Mouse (Mus musculus): Measurements from ENCODE around the gene Kmt2e. TPM values are rescaled to one million over a fixed set of nuclear protein-coding genes. Genes with fewer than 3 reads are reported as not detected.

The Kmt2e gene
- polyA plus RNA-seq, 1 experiment, result 12.2 TPM

- no peak for TF ChIP-seq CTCF (IDR thresholded peaks at IDR 0.05; ENCODE audit: extremely low read depth, insufficient read length, insufficient replicate concordance, low read depth, low read length)
- no peak for TF ChIP-seq POLR2A (IDR thresholded peaks at IDR 0.05; ENCODE audit: low read depth, low read length)
- no peaks in the 10 kb centered on the region for H3K27me3 ChIP-seq (ENCODE audit: control insufficient read depth, insufficient read depth, low read length)
- 53% methylated on average over 9 of the region's 9 CpGs for WGBS
- peak overlapping the region; percentile 78 for H3K27ac ChIP-seq (ENCODE audit: insufficient read depth, low read depth, low read length)
- no peak overlapping the region for H3K4me3 ChIP-seq (ENCODE audit: low read depth, low read length)
- peaks cover 6% of the 10 kb centered on the region for H3K36me3 ChIP-seq (ENCODE audit: control insufficient read depth, insufficient read depth, low read length)
- H3K4me1 ChIP-seq (ENCODE audit: control insufficient read depth, insufficient read depth, insufficient read length, low read length), result peaks cover 13% of the 10 kb centered on the region
These were observed 24.1 kb upstream of the Kmt2e start for GRCm38 (mm10) chr5:23410040-23410717.

GRCm38 (mm10) chr5:23410718-23411101 lies 23.5 kb upstream of the Kmt2e start:
- H3K4me1 ChIP-seq (ENCODE audit: control insufficient read depth, insufficient read depth, insufficient read length, low read length), result peaks cover 15% of the 10 kb centered on the region
- 69% methylated on average over 2 of the region's 2 CpGs for WGBS
- H3K36me3 ChIP-seq (ENCODE audit: control insufficient read depth, insufficient read depth, low read length), result peaks cover 6% of the 10 kb centered on the region
- TF ChIP-seq CTCF (IDR thresholded peaks at IDR 0.05; ENCODE audit: extremely low read depth, insufficient read length, insufficient replicate concordance, low read depth, low read length), result no peak
- H3K4me3 ChIP-seq (ENCODE audit: low read depth, low read length), result no peak overlapping the region
- H3K27me3 ChIP-seq (ENCODE audit: control insufficient read depth, insufficient read depth, low read length), result no peaks in the 10 kb centered on the region
- H3K27ac ChIP-seq (ENCODE audit: insufficient read depth, low read depth, low read length), result no peak overlapping the region

GRCm38 (mm10) chr5:23411640-23412039 lies 22.6 kb upstream of the Kmt2e start:
- H3K27ac ChIP-seq (ENCODE audit: insufficient read depth, low read depth, low read length), result no peak overlapping the region
- H3K4me1 ChIP-seq (ENCODE audit: control insufficient read depth, insufficient read depth, insufficient read length, low read length), result peaks cover 17% of the 10 kb centered on the region
- peaks cover 6% of the 10 kb centered on the region for H3K36me3 ChIP-seq (ENCODE audit: control insufficient read depth, insufficient read depth, low read length)
- no peaks in the 10 kb centered on the region for H3K27me3 ChIP-seq (ENCODE audit: control insufficient read depth, insufficient read depth, low read length)
- no peak overlapping the region for H3K4me3 ChIP-seq (ENCODE audit: low read depth, low read length)
- no peak for TF ChIP-seq CTCF (IDR thresholded peaks at IDR 0.05; ENCODE audit: extremely low read depth, insufficient read length, insufficient replicate concordance, low read depth, low read length)
- TF ChIP-seq POLR2A (IDR thresholded peaks at IDR 0.05; ENCODE audit: low read depth, low read length), result no peak
- 91% methylated on average over 10 of the region's 10 CpGs for whole genome bisulfite sequencing

DNA sequence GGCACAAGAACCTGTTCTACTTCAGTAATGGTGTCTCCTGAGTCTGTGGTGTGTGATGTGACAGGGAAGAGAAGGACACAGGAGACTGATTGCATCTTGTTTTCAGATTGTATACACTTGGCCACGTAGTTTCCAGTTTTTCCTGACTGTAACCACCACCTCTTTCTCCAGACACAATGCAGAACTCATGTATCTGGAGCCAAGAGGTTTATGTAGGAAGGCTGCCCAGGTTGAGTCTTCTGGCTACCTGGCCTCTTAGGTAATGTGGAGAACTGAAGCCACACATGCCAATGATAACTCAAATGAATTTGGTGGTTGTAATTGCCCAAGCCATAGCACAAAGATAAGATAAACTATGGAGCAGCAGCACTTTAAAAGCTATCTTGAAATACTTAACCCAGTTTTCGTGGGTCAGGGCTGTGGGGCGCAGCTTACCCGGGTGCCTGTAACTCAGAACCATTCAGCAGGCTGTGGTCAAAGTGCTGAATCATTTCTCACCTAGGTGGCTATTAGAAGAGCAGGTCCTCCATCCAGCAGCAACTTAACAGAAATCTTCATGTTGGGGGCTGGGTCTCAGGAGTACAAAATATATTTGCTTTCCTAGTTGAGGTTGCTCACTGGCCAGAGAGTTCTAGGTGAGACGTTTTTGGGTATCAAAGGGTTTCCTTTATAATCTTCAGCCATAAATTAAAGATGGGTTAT lies 21.8 kb upstream of the Kmt2e start:
- Histone ChIP-seq H3K4me1 (ENCODE audit: control insufficient read depth, insufficient read depth, insufficient read length, low read length) (peaks cover 17% of the 10 kb centered on the region), H3K36me3 (ENCODE audit: control insufficient read depth, insufficient read depth, low read length) (peaks cover 6% of the 10 kb centered on the region), H3K27ac (ENCODE audit: insufficient read depth, low read depth, low read length) (no peak overlapping the region), H3K27me3 (ENCODE audit: control insufficient read depth, insufficient read depth, low read length) (no peaks in the 10 kb centered on the region), H3K4me3 (ENCODE audit: low read depth, low read length) (no peak overlapping the region)
- 50% methylated on average over 5 of the region's 5 CpGs for WGBS
- TF ChIP-seq CTCF (IDR thresholded peaks at IDR 0.05; ENCODE audit: extremely low read depth, insufficient read length, insufficient replicate concordance, low read depth, low read length), result no peak
- no peak for TF ChIP-seq POLR2A (IDR thresholded peaks at IDR 0.05; ENCODE audit: low read depth, low read length)

- peak overlapping the region; percentile 65; the same call in 1 of the 2 replicates for H3K27ac ChIP-seq (ENCODE audit: insufficient read depth, low read depth, low read length)
- no peaks in the 10 kb centered on the region for H3K27me3 ChIP-seq (ENCODE audit: control insufficient read depth, insufficient read depth, low read length)
These were observed 21.2 kb upstream of the Kmt2e start for GRCm38 (mm10) chr5:23413058-23413457.

GRCm38 (mm10) chr5:23413575-23414470 lies 20.4 kb upstream of the Kmt2e start:
- peaks cover 6% of the 10 kb centered on the region for H3K36me3 ChIP-seq (ENCODE audit: control insufficient read depth, insufficient read depth, low read length)
- 69% methylated on average over 12 of the region's 12 CpGs for WGBS
- H3K27ac ChIP-seq (ENCODE audit: insufficient read depth, low read depth, low read length), result peak overlapping the region; percentile 65
- TF ChIP-seq CTCF (IDR thresholded peaks at IDR 0.05; ENCODE audit: extremely low read depth, insufficient read length, insufficient replicate concordance, low read depth, low read length) (no peak), POLR2A (IDR thresholded peaks at IDR 0.05; ENCODE audit: low read depth, low read length) (no peak)
- no peaks in the 10 kb centered on the region for H3K27me3 ChIP-seq (ENCODE audit: control insufficient read depth, insufficient read depth, low read length)
- no peak overlapping the region for H3K4me3 ChIP-seq (ENCODE audit: low read depth, low read length)
- peaks cover 17% of the 10 kb centered on the region for H3K4me1 ChIP-seq (ENCODE audit: control insufficient read depth, insufficient read depth, insufficient read length, low read length)

More at GRCm38 (mm10) chr5:23413058-23413457, 21.2 kb upstream of the Kmt2e start:
- 66% methylated on average over 4 of the region's 4 CpGs for WGBS
- peaks cover 6% of the 10 kb centered on the region for H3K36me3 ChIP-seq (ENCODE audit: control insufficient read depth, insufficient read depth, low read length)
- peaks cover 17% of the 10 kb centered on the region for H3K4me1 ChIP-seq (ENCODE audit: control insufficient read depth, insufficient read depth, insufficient read length, low read length)
- no peak overlapping the region for H3K4me3 ChIP-seq (ENCODE audit: low read depth, low read length)
- TF ChIP-seq POLR2A (IDR thresholded peaks at IDR 0.05; ENCODE audit: low read depth, low read length) (no peak), CTCF (IDR thresholded peaks at IDR 0.05; ENCODE audit: extremely low read depth, insufficient read length, insufficient replicate concordance, low read depth, low read length) (no peak)
